Comparison of ENCODE assay signal across 27 mouse cellular contexts in genomic region chr3:89515444-89515843, GRCm38 (mm10). TPM values are rescaled to one million over a fixed set of nuclear protein-coding genes. Genes with fewer than 3 reads are reported as not detected.
"Had no signal": no experiment of that assay in that cellular context is flagged by ENCODE, and none has a peak within 500 bp of the region (broad histone marks: within the 10 kb centered on the region; RNA-seq: fewer than 3 reads in every experiment).

No protein-coding gene starts in this region.

- DNase-seq: gastrocnemius, postnatal 25 days; heart, adult 2 months; heart, postnatal 10 days; heart, postnatal 4 days; kidney, adult 2 months; kidney, adult 9 months; kidney, postnatal 14 days; kidney, postnatal 36 days; liver; liver, embryonic 13.5 days; liver, postnatal 0 days had no signal

- H3K9ac ChIP-seq: heart, embryonic 12.5 days; hindbrain, embryonic 12.5 days; hindbrain, embryonic 14.5 days; intestine, embryonic 15.5 days; kidney, embryonic 15.5 days; limb, embryonic 12.5 days; liver, embryonic 13.5 days; liver, embryonic 15.5 days; liver, postnatal 0 days had no signal

- H3K9me3 ChIP-seq: intestine, embryonic 15.5 days; limb, embryonic 10.5 days; liver, embryonic 15.5 days had no signal

- H3K27ac ChIP-seq: heart, adult 2 months; hindbrain, embryonic 10.5 days; hindbrain, embryonic 12.5 days; hindbrain, embryonic 14.5 days; intestine, embryonic 15.5 days; kidney, embryonic 15.5 days; kidney, postnatal 0 days; layer of hippocampus, adult 2 months; left cerebral cortex, adult 2 months; limb, embryonic 10.5 days; limb, embryonic 12.5 days; liver, embryonic 13.5 days; liver, embryonic 15.5 days had no signal

- ATAC-seq: hindbrain, embryonic 16.5 days; inflammation-experienced regulatory T-cells, adult 6 months; intestine, embryonic 15.5 days; intestine, postnatal 0 days; liver, postnatal 0 days had no signal

- H3K4me3 ChIP-seq: heart, adult 2 months; heart, embryonic 12.5 days; hindbrain, embryonic 10.5 days; hindbrain, embryonic 12.5 days; intestine, embryonic 15.5 days; kidney, embryonic 15.5 days; layer of hippocampus, adult 2 months; left cerebral cortex, adult 2 months; limb, embryonic 10.5 days; limb, embryonic 12.5 days; liver, embryonic 13.5 days; liver, embryonic 15.5 days had no signal

- H3K36me3 ChIP-seq: heart, embryonic 12.5 days; hindbrain, embryonic 10.5 days; hindbrain, embryonic 12.5 days; intestine, embryonic 15.5 days; kidney, embryonic 15.5 days; limb, embryonic 10.5 days; limb, embryonic 12.5 days; liver, embryonic 13.5 days; liver, embryonic 15.5 days had no signal

- H3K4me2 ChIP-seq: heart, embryonic 12.5 days; hindbrain, embryonic 12.5 days; hindbrain, embryonic 14.5 days; intestine, embryonic 15.5 days; kidney, embryonic 15.5 days; limb, embryonic 12.5 days; liver, embryonic 11.5 days; liver, embryonic 13.5 days; liver, embryonic 15.5 days had no signal

RNA-seq across cellular contexts. Expression of gene Kcnn3, which starts 4.5 kb away (rescaled TPM):
- polyA plus RNA-seq: inflammation-experienced regulatory T-cells, adult 6 months had no signal
